Comparison of ENCODE assay signal across 17 mouse cellular contexts in genomic region chr14:121425004-121425793, GRCm38 (mm10). TPM values are rescaled to one million over a fixed set of nuclear protein-coding genes. Genes with fewer than 3 reads are reported as not detected.
DNase-seq lines count a peak whose midpoint lies in the region; ATAC-seq and TF ChIP-seq lines count a peak whose summit lies in the region.
"Had no signal": no experiment of that assay in that cellular context is flagged by ENCODE, and none has a peak within 500 bp of the region (broad histone marks: within the 10 kb centered on the region; RNA-seq: fewer than 3 reads in every experiment).

No protein-coding gene starts in this region.

- no peak overlapping the region for H3K9ac ChIP-seq in liver, postnatal 0 days (replicated peaks)
- H3K9ac ChIP-seq in intestine, embryonic 16.5 days (ENCODE audit: low read depth, low read length) = no peak overlapping the region
- H3K9ac ChIP-seq in kidney, embryonic 14.5 days (ENCODE audit: low read depth, low read length) = no peak overlapping the region
- H3K9ac ChIP-seq in stomach, embryonic 16.5 days (ENCODE audit: low read length) = no peak overlapping the region
- H3K9ac ChIP-seq: forebrain, postnatal 0 days; liver, embryonic 15.5 days; midbrain, embryonic 15.5 days had no signal

- no peak overlapping the region for H3K4me3 ChIP-seq in liver, postnatal 0 days (ENCODE audit: low read depth, low read length)
- H3K4me3 ChIP-seq in intestine, embryonic 16.5 days (ENCODE audit: low read length) = no peak overlapping the region
- no peak overlapping the region for H3K4me3 ChIP-seq in kidney, embryonic 14.5 days (ENCODE audit: low read length)
- H3K4me3 ChIP-seq in stomach, embryonic 16.5 days (replicated peaks; ENCODE audit: low read length) = no peak overlapping the region
- no peak overlapping the region for H3K4me3 ChIP-seq in left cerebral cortex, adult 2 months
- H3K4me3 ChIP-seq: liver, embryonic 15.5 days; midbrain, embryonic 15.5 days had no signal

- H3K4me2 ChIP-seq in liver, postnatal 0 days (ENCODE audit: low read depth, low read length) = no peak overlapping the region
- H3K4me2 ChIP-seq in intestine, embryonic 16.5 days (ENCODE audit: low read depth, low read length) = no peak overlapping the region
- no peak overlapping the region for H3K4me2 ChIP-seq in kidney, embryonic 14.5 days (replicated peaks; ENCODE audit: low read depth, low read length)
- H3K4me2 ChIP-seq in stomach, embryonic 16.5 days (ENCODE audit: low read depth, low read length) = no peak overlapping the region
- H3K4me2 ChIP-seq: liver, embryonic 15.5 days; midbrain, embryonic 15.5 days had no signal

- peak; percentile 14; the same call in 1 of the 2 replicates for ATAC-seq in liver, postnatal 0 days
- peak; percentile 80 for ATAC-seq in intestine, embryonic 16.5 days
- peak; percentile 28; the same call in 1 of the 2 replicates for ATAC-seq in kidney, embryonic 14.5 days (ENCODE audit: low FRiP score, low TSS enrichment)
- ATAC-seq in stomach, embryonic 16.5 days (ENCODE audit: insufficient read depth, low FRiP score) = 0 out of 2 replicates have a peak, but pooled peaks have one; percentile 21
- ATAC-seq: forebrain, postnatal 0 days; hindbrain, postnatal 0 days; midbrain, embryonic 15.5 days had no signal

- TF ChIP-seq EP300 in liver, postnatal 0 days (IDR thresholded peaks at IDR 0.05; ENCODE audit: low read depth) = no peak

- WGBS in liver, postnatal 0 days (ENCODE audit: insufficient replicate concordance) = 65% methylated on average over 7 of the region's 7 CpGs
- WGBS in intestine, embryonic 16.5 days = 69% methylated on average over 7 of the region's 7 CpGs
- WGBS in kidney, embryonic 14.5 days = 73% methylated on average over 7 of the region's 7 CpGs
- WGBS in stomach, embryonic 16.5 days = 66% methylated on average over 7 of the region's 7 CpGs

- peak; percentile 60 for DNase-seq in liver, postnatal 0 days
- DNase-seq in liver = no peak
- DNase-seq in left cerebral cortex, adult 2 months (ENCODE audit: extremely low spot score in 1 of 2, low spot score in 2 of 2) = no peak
- DNase-seq in thymus, adult 18-20 months = no peak
- DNase-seq: adrenal gland, adult 8-10 months; cerebellum, adult 2 months; forebrain, postnatal 0 days; gastrocnemius, postnatal 10 days; heart, postnatal 10 days; lung, postnatal 36 days had no signal

- no peaks in the 10 kb centered on the region for H3K9me3 ChIP-seq in liver, postnatal 0 days (ENCODE audit: low read length)
- H3K9me3 ChIP-seq in intestine, embryonic 16.5 days (ENCODE audit: control insufficient read depth, low read length) = no peaks in the 10 kb centered on the region
- H3K9me3 ChIP-seq in kidney, embryonic 14.5 days (ENCODE audit: control insufficient read depth, low read length) = peaks cover 9% of the 10 kb centered on the region
- peaks cover 14% of the 10 kb centered on the region; the same call in 1 of the 2 replicates for H3K9me3 ChIP-seq in stomach, embryonic 16.5 days (replicated peaks; ENCODE audit: control insufficient read depth, low read length)
- H3K9me3 ChIP-seq: liver, embryonic 15.5 days; midbrain, embryonic 15.5 days had no signal

- intact Hi-C loops in left cerebral cortex, adult 2 months (cut with DNase I) = loop anchor here (5.0 kb wide), 1 partner anchor 33 kb away; no protein-coding TSS in a partner anchor

- H3K27ac ChIP-seq in liver, postnatal 0 days (ENCODE audit: low read depth) = no peak overlapping the region
- 0 out of 2 replicates have a peak overlapping the region, but pooled peaks have one; percentile 6 for H3K27ac ChIP-seq in intestine, embryonic 16.5 days (ENCODE audit: low read length)
- H3K27ac ChIP-seq in kidney, embryonic 14.5 days (ENCODE audit: low read depth, low read length) = no peak overlapping the region
- no peak overlapping the region for H3K27ac ChIP-seq in stomach, embryonic 16.5 days (ENCODE audit: low read length)
- no peak overlapping the region for H3K27ac ChIP-seq in left cerebral cortex, adult 2 months
- H3K27ac ChIP-seq: hindbrain, postnatal 0 days; liver, embryonic 15.5 days; midbrain, embryonic 15.5 days had no signal

- TF ChIP-seq CTCF in liver, postnatal 0 days (IDR thresholded peaks at IDR 0.05; ENCODE audit: low read depth) = no peak
- TF ChIP-seq CTCF in left cerebral cortex, adult 2 months (IDR thresholded peaks at IDR 0.05) = no peak

- peaks cover 24% of the 10 kb centered on the region for H3K4me1 ChIP-seq in liver, postnatal 0 days (ENCODE audit: insufficient read depth)
- H3K4me1 ChIP-seq in intestine, embryonic 16.5 days (ENCODE audit: control insufficient read depth, insufficient read depth, low read length) = peaks cover 14% of the 10 kb centered on the region
- no peaks in the 10 kb centered on the region for H3K4me1 ChIP-seq in kidney, embryonic 14.5 days (ENCODE audit: control insufficient read depth, insufficient read depth, low read length)
- H3K4me1 ChIP-seq in stomach, embryonic 16.5 days (ENCODE audit: control insufficient read depth, insufficient read depth, low read length) = peaks cover 10% of the 10 kb centered on the region
- H3K4me1 ChIP-seq: midbrain, embryonic 15.5 days had no signal

- H3K36me3 ChIP-seq in liver, postnatal 0 days (replicated peaks; ENCODE audit: insufficient read depth, low read length) = no peaks in the 10 kb centered on the region
- no peaks in the 10 kb centered on the region for H3K36me3 ChIP-seq in intestine, embryonic 16.5 days (ENCODE audit: control insufficient read depth, insufficient read depth, low read length)
- no peaks in the 10 kb centered on the region for H3K36me3 ChIP-seq in kidney, embryonic 14.5 days (ENCODE audit: control insufficient read depth, insufficient read depth, low read length)
- no peaks in the 10 kb centered on the region for H3K36me3 ChIP-seq in stomach, embryonic 16.5 days (ENCODE audit: control insufficient read depth, insufficient read depth, low read length)
- H3K36me3 ChIP-seq: G1E; liver, embryonic 15.5 days; midbrain, embryonic 15.5 days had no signal

- H3K27me3 ChIP-seq in liver, postnatal 0 days (ENCODE audit: insufficient read depth, low read length) = no peaks in the 10 kb centered on the region
- no peaks in the 10 kb centered on the region for H3K27me3 ChIP-seq in intestine, embryonic 16.5 days (replicated peaks; ENCODE audit: control insufficient read depth, insufficient read depth, low read length)
- no peaks in the 10 kb centered on the region for H3K27me3 ChIP-seq in kidney, embryonic 14.5 days (ENCODE audit: control insufficient read depth, insufficient read depth, low read length)
- H3K27me3 ChIP-seq in stomach, embryonic 16.5 days (ENCODE audit: control insufficient read depth, insufficient read depth, low read length) = no peaks in the 10 kb centered on the region
- H3K27me3 ChIP-seq: liver, embryonic 15.5 days; midbrain, embryonic 15.5 days had no signal

RNA-seq across cellular contexts. Expression of gene Stk24, which starts 45.4 kb away (rescaled TPM):
- polyA plus RNA-seq in liver, postnatal 0 days (2015; fragmentation: Nextera tagmentation; extraction: Ambion mirVana) = 19.3 and 20.4 TPM in 2 replicates
- polyA plus RNA-seq in intestine, embryonic 16.5 days (2015; fragmentation: Nextera tagmentation; extraction: Ambion mirVana) = 27.3 and 39.7 TPM in 2 replicates
- 24.2 and 51.5 TPM in 2 replicates for polyA plus RNA-seq in kidney, embryonic 14.5 days (2014; fragmentation: Nextera tagmentation; extraction: Ambion mirVana)
- 33.2 and 33.6 TPM in 2 replicates for polyA plus RNA-seq in stomach, embryonic 16.5 days (2015; fragmentation: Nextera tagmentation; extraction: Ambion mirVana)
- 10 to 100 TPM; 67.8 to 74.2 TPM for total RNA-seq in left cerebral cortex, adult 2 months (2021)

Comparison
In these comparisons a context has a peak if more than half of its experiments do, and no peak if none do; other contexts are left out.
1. ATAC-seq: peak in every context shown above with its lines; median percentile 80 in intestine, embryonic 16.5 days; 28 in kidney, embryonic 14.5 days; 21 in stomach, embryonic 16.5 days; 14 in liver, postnatal 0 days.